Mouse (Mus musculus) cerebral cortex, adult 2 months (tissue): ENCODE results near the gene Sfrp5.

Experiments
- WGBS: fragments of 180-500 bp; shearing (Covaris S2); methylation state at CpG from one replicate; pipeline ENCODE4 v1.1.7; 2018; 5-methylcytosine and 5-hydroxymethylcytosine counted together

Sfrp5 gene

GRCm38 (mm10) chr19:42198026-42198425 is 4.0 kb downstream of the Sfrp5 start:
- 40% methylated on average over 11 of the region's 11 CpGs for WGBS

GRCm38 (mm10) chr19:42197066-42197465 is 5.0 kb downstream of the Sfrp5 start:
- 62% methylated on average over 4 of the region's 4 CpGs for WGBS

GRCm38 (mm10) chr19:42196378-42196777 is 5.7 kb downstream of the Sfrp5 start:
- 73% methylated on average over 4 of the region's 4 CpGs for WGBS

GRCm38 (mm10) chr19:42193311-42193710 is 8.7 kb downstream of the Sfrp5 start:
- WGBS: 59% methylated on average over 2 of the region's 2 CpGs

GRCm38 (mm10) chr19:42190494-42190893 is 11.6 kb downstream of the Sfrp5 start:
- 29% methylated on average over 5 of the region's 5 CpGs for WGBS

GRCm38 (mm10) chr19:42189735-42190134 is 12.3 kb downstream of the Sfrp5 start:
- 80% methylated on average over 4 of the region's 4 CpGs for WGBS

- 65% methylated on average over 6 of the region's 6 CpGs for WGBS
Observed at GRCm38 (mm10) chr19:42182673-42183072, 19.4 kb downstream of the Sfrp5 start.

GRCm38 (mm10) chr19:42179356-42179755 is 22.7 kb downstream of the Sfrp5 start:
- 87% methylated on average over 14 of the region's 14 CpGs for WGBS

GRCm38 (mm10) chr19:42177461-42177860 is 24.6 kb downstream of the Sfrp5 start:
- WGBS: 84% methylated on average over 2 of the region's 2 CpGs

GRCm38 (mm10) chr19:42176841-42177240 is 25.2 kb downstream of the Sfrp5 start:
- 80% methylated on average over 7 of the region's 7 CpGs for WGBS

GRCm38 (mm10) chr19:42170025-42170969 is 31.8 kb downstream of the Sfrp5 start:
- WGBS: under 1% methylated on average over 56 of the region's 56 CpGs

GRCm38 (mm10) chr19:42169322-42169975 is 32.6 kb downstream of the Sfrp5 start:
- 56% methylated on average over 10 of the region's 10 CpGs for WGBS

- 71% methylated on average over 9 of the region's 9 CpGs for WGBS
Observed at GRCm38 (mm10) chr19:42167489-42167888, 34.6 kb downstream of the Sfrp5 start.

GRCm38 (mm10) chr19:42166766-42167165 is 35.3 kb downstream of the Sfrp5 start:
- WGBS: 58% methylated on average over 3 of the region's 3 CpGs

GRCm38 (mm10) chr19:42166130-42166529 is 35.9 kb downstream of the Sfrp5 start:
- 4% methylated on average over 12 of the region's 12 CpGs for WGBS

- 18% methylated on average over 7 of the region's 7 CpGs for WGBS
Observed at GRCm38 (mm10) chr19:42164188-42164587, 37.9 kb downstream of the Sfrp5 start.

GRCm38 (mm10) chr19:42163764-42164163 is 38.3 kb downstream of the Sfrp5 start, which contains the start of gene Zfyve27:
Gene Zfyve27, plus strand, starts transcription at chr19:42163951.
- 34% methylated on average over 5 of the region's 5 CpGs for WGBS

- WGBS: 75% methylated on average over 13 of the region's 13 CpGs
Observed at GRCm38 (mm10) chr19:42158246-42159017, 43.6 kb downstream of the Sfrp5 start.

- WGBS: 68% methylated on average over 12 of the region's 12 CpGs
Observed at GRCm38 (mm10) chr19:42157493-42158237, 44.4 kb downstream of the Sfrp5 start.

- 6% methylated on average over 6 of the region's 6 CpGs for WGBS
Observed at GRCm38 (mm10) chr19:42151990-42152389, 50.1 kb downstream of the Sfrp5 start.

GRCm38 (mm10) chr19:42148569-42148860 is 53.5 kb downstream of the Sfrp5 start:
- 29% methylated on average over 7 of the region's 7 CpGs for WGBS
